Mouse (Mus musculus) myocyte (in vitro differentiated cells): ENCODE data around the gene Kcnb1.

ENCODE experiments used
- CEBPB ChIP-seq: IDR thresholded peaks from 2 replicates; pipeline ENCODE4 v1.6.1; 2011; ENCODE audit warnings: mild to moderate bottlenecking, moderate library complexity; ENCODE audit not compliant: poor library complexity, insufficient read depth, severe bottlenecking
- E2F4 ChIP-seq: IDR thresholded peaks from one replicate; pipeline ENCODE4 v1.6.1; 2011; ENCODE audit warnings: mild to moderate bottlenecking, control low read depth, moderate library complexity; ENCODE audit not compliant: insufficient read depth
- MAX ChIP-seq: IDR thresholded peaks from one replicate; pipeline ENCODE4 v1.6.1; 2011; ENCODE audit warnings: low read depth, mild to moderate bottlenecking, control low read depth
- MYOD1 ChIP-seq, 3 experiments: IDR thresholded peaks; one replicate each; pipeline ENCODE4 v1.6.1; 2011; ENCODE audit warnings: control low read depth in 2 of 3, low read depth in 2 of 3, mild to moderate bottlenecking in 2 of 3, moderate library complexity in 1 of 3; ENCODE audit not compliant: insufficient read length in 2 of 3, control insufficient read depth in 1 of 3
- MYOG ChIP-seq, 3 experiments: IDR thresholded peaks; one replicate each; pipeline ENCODE4 v1.6.1; 2011; ENCODE audit warnings: control low read depth in 2 of 3, low read depth in 2 of 3, mild to moderate bottlenecking in 2 of 3; ENCODE audit not compliant: insufficient read length in 2 of 3, control insufficient read depth in 1 of 3, insufficient read depth in 1 of 3
- POLR2A ChIP-seq: IDR thresholded peaks from one replicate; pipeline ENCODE4 v1.6.1; 2011; ENCODE audit warnings: low read depth, mild to moderate bottlenecking, control low read depth, moderate library complexity; ENCODE audit not compliant: insufficient read length
- POLR2AphosphoS2 ChIP-seq: IDR thresholded peaks from one replicate; pipeline ENCODE4 v1.6.1; 2011; ENCODE audit warnings: low read depth, control low read depth; ENCODE audit not compliant: insufficient read length
- TCF12 ChIP-seq: IDR thresholded peaks from one replicate; pipeline ENCODE4 v1.6.1; 2011; ENCODE audit warnings: mild to moderate bottlenecking, control low read depth; ENCODE audit not compliant: poor library complexity, insufficient read depth, severe bottlenecking
- TCF3 ChIP-seq: IDR thresholded peaks from one replicate; pipeline ENCODE4 v1.6.1; 2011; ENCODE audit warnings: low read depth, control low read depth; ENCODE audit not compliant: insufficient read length
- USF1 ChIP-seq: IDR thresholded peaks from one replicate; pipeline ENCODE4 v1.6.1; 2011; ENCODE audit warnings: low read depth, mild to moderate bottlenecking, control low read depth, moderate library complexity

- TF ChIP-seq MAX, result no peak
- no peak for TF ChIP-seq POLR2A
- TF ChIP-seq MYOD1 (IDR thresholded peaks at IDR 0.05; ENCODE audit: control insufficient read depth in 1 of 3, insufficient read length in 2 of 3, low read depth in 2 of 3), result no peak
- no peak for TF ChIP-seq E2F4
- TF ChIP-seq TCF3, result no peak
- TF ChIP-seq MYOG (IDR thresholded peaks at IDR 0.05; ENCODE audit: control insufficient read depth in 1 of 3, insufficient read depth in 1 of 3, insufficient read length in 2 of 3, low read depth in 2 of 3), result peak in 1 of 3 experiments; percentile 31
- no peak for TF ChIP-seq USF1
- no peak for TF ChIP-seq POLR2AphosphoS2
- TF ChIP-seq CEBPB, result no peak
- TF ChIP-seq TCF12, result no peak
Measured at GRCm38 (mm10) chr2:167205918-167206629, 16.1 kb upstream of the Kcnb1 start.
